Mouse (Mus musculus): ENCODE measurements around the gene Pde4d. TPM values are rescaled to one million over a fixed set of nuclear protein-coding genes. Genes with fewer than 3 reads are reported as not detected.

The Pde4d gene
- polyA plus RNA-seq, 1 experiment from 2014 or later = 8.7 TPM

GRCm38 (mm10) chr13:109864311-109864710 lies 1414.6 kb downstream of the Pde4d start:
- 90% methylated on average over 6 of the region's 6 CpGs for WGBS

DNA sequence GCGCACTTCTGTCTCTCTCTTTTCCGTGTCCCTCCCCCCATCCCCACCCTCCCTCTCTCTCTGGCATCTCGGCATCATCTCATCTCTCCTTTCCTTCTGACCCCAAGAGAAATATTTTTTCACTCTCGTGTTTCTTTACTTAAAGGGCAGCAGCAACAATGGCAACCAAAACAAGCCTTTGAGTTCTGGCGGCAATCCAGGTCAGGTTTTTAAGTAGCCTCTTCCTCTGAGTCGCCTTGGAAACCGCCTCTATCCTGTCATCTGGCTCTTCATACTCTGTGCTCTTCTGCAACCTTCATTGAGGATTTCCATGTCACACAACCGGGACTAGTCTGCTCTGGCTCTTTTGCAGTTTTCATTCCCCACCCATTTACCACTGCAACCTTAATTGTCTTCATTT lies 1430.6 kb downstream of the Pde4d start:
- 64% methylated on average over 8 of the region's 8 CpGs for WGBS
- Histone ChIP-seq H3K4me1 (ENCODE audit: control insufficient read depth, insufficient read depth, low read length) (no peaks in the 10 kb centered on the region), H3K4me2 (no peak overlapping the region), H3K4me3 (ENCODE audit: low read depth, low read length) (no peak overlapping the region), H3K9ac (ENCODE audit: low read length) (no peak overlapping the region), H3K27ac (ENCODE audit: low read depth, low read length) (no peak overlapping the region), H3K9me3 (ENCODE audit: control insufficient read depth, low read length) (no peaks in the 10 kb centered on the region), H3K27me3 (ENCODE audit: control insufficient read depth, insufficient read depth, low read length) (no peaks in the 10 kb centered on the region), H3K36me3 (ENCODE audit: control insufficient read depth, insufficient read depth, low read length) (no peaks in the 10 kb centered on the region)
- ATAC-seq (ENCODE audit: low FRiP score) (no peak), DNase-seq (ENCODE audit: low spot score, missing footprints) (no peak)

More at GRCm38 (mm10) chr13:109864311-109864710, 1414.6 kb downstream of the Pde4d start:
- H3K4me2 ChIP-seq = no peak overlapping the region
- H3K27me3 ChIP-seq (ENCODE audit: control insufficient read depth, insufficient read depth, low read length) = no peaks in the 10 kb centered on the region
- no peaks in the 10 kb centered on the region for H3K9me3 ChIP-seq (ENCODE audit: control insufficient read depth, low read length)
- no peak overlapping the region for H3K4me3 ChIP-seq (ENCODE audit: low read depth, low read length)
- H3K27ac ChIP-seq (ENCODE audit: low read depth, low read length) = no peak overlapping the region
- H3K36me3 ChIP-seq (ENCODE audit: control insufficient read depth, insufficient read depth, low read length) = no peaks in the 10 kb centered on the region
- H3K9ac ChIP-seq (ENCODE audit: low read length) = no peak overlapping the region
- H3K4me1 ChIP-seq (ENCODE audit: control insufficient read depth, insufficient read depth, low read length) = no peaks in the 10 kb centered on the region
- DNase-seq (ENCODE audit: low spot score, missing footprints) (no peak), ATAC-seq (ENCODE audit: low FRiP score) (no peak)

DNA sequence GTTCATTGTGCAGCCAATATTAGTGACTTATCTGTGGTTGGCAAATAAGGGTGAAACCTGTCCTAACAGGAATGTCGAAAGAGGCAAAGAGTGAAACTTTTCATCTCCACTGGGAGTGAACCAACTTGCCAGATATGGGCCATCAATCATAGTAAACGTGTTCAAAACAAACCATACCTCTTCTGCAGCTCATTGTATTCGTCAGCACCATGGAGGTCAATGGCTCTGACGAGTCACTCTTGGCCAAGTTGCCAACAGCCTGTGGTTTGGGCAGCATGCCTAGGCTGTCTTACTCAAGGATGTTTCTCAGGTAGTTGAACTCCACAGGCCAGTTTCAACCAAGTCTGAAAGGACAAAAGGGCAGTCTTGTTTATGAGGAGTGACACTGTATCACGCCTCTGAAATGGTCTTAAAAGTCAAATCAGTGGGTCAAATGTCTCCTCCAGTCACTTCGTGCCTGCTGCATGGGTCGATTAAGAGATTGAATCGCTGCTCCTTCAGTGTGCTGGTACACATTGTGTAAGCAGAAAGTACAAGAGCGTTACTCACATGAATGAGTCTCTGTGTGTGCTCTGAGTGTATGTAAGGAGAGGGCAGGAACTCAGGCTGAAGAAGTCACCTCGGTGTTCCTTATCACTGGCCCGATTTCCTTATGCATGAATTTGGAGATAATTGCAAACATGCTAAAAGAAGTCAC lies 1431.6 kb downstream of the Pde4d start:
- Histone ChIP-seq H3K4me3 (ENCODE audit: low read depth, low read length) (no peak overlapping the region), H3K4me1 (ENCODE audit: control insufficient read depth, insufficient read depth, low read length) (no peaks in the 10 kb centered on the region), H3K9me3 (ENCODE audit: control insufficient read depth, low read length) (no peaks in the 10 kb centered on the region), H3K9ac (ENCODE audit: low read length) (no peak overlapping the region), H3K27me3 (ENCODE audit: control insufficient read depth, insufficient read depth, low read length) (no peaks in the 10 kb centered on the region), H3K27ac (ENCODE audit: low read depth, low read length) (no peak overlapping the region), H3K4me2 (no peak overlapping the region), H3K36me3 (ENCODE audit: control insufficient read depth, insufficient read depth, low read length) (no peaks in the 10 kb centered on the region)
- WGBS = 87% methylated on average over 11 of the region's 11 CpGs
- ATAC-seq (ENCODE audit: low FRiP score) (no peak), DNase-seq (ENCODE audit: low spot score, missing footprints) (no peak)

DNA sequence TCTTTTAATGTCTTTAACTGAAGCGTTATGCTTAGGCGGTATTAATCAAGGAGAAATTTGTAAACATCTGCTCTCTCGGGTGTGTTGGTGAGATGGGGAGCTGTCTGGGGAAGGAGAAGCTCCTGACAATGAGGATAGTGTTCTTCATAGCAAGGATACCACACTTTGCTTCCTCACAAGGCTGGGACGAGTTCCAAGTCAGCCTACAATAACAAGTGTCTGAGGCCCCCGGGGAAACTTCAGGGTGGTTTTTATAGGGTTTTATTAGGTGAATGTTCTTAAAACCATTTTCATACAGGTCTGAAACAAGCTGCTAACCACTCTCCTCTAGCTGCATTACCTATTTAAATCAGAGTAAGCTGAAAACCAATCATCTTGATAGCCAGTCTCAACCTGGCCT lies 1433.9 kb downstream of the Pde4d start:
- Histone ChIP-seq H3K4me3 (ENCODE audit: low read depth, low read length) (no peak overlapping the region), H3K4me2 (no peak overlapping the region), H3K9ac (ENCODE audit: low read length) (no peak overlapping the region), H3K9me3 (ENCODE audit: control insufficient read depth, low read length) (no peaks in the 10 kb centered on the region), H3K36me3 (ENCODE audit: control insufficient read depth, insufficient read depth, low read length) (no peaks in the 10 kb centered on the region), H3K4me1 (ENCODE audit: control insufficient read depth, insufficient read depth, low read length) (no peaks in the 10 kb centered on the region), H3K27me3 (ENCODE audit: control insufficient read depth, insufficient read depth, low read length) (no peaks in the 10 kb centered on the region), H3K27ac (ENCODE audit: low read depth, low read length) (no peak overlapping the region)
- WGBS = 88% methylated on average over 5 of the region's 5 CpGs
- DNase-seq (ENCODE audit: low spot score, missing footprints) = no peak
- ATAC-seq (ENCODE audit: low FRiP score) = no peak

DNA sequence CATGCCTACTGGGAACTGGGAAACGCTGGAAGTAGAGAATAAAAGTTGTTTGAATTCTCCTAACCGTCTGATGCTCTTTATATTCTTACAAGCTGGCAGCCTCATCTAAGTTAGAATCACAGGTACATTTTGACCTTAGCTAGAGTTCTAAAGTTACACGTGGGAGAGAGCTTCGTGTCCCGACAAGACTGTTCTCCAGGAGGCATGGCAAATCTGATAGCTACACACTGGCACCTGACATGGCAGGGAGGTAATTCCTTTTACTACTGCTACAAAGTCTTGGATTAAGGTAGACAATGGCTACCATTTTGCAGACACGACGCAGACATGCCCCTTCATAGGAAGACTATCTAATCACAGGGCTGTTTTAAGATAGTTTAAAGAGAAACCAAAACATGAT lies 1435.1 kb downstream of the Pde4d start:
- H3K4me1 ChIP-seq (ENCODE audit: control insufficient read depth, insufficient read depth, low read length) = no peaks in the 10 kb centered on the region
- no peak for DNase-seq (ENCODE audit: low spot score, missing footprints)
- WGBS = 91% methylated on average over 7 of the region's 7 CpGs
- no peaks in the 10 kb centered on the region for H3K9me3 ChIP-seq (ENCODE audit: control insufficient read depth, low read length)
- H3K36me3 ChIP-seq (ENCODE audit: control insufficient read depth, insufficient read depth, low read length) = no peaks in the 10 kb centered on the region
- ATAC-seq (ENCODE audit: low FRiP score) = no peak
- H3K4me2 ChIP-seq = no peak overlapping the region
- H3K9ac ChIP-seq (ENCODE audit: low read length) = no peak overlapping the region
- no peak overlapping the region for H3K27ac ChIP-seq (ENCODE audit: low read depth, low read length)
- H3K4me3 ChIP-seq (ENCODE audit: low read depth, low read length) = no peak overlapping the region
- H3K27me3 ChIP-seq (ENCODE audit: control insufficient read depth, insufficient read depth, low read length) = no peaks in the 10 kb centered on the region

- WGBS = 85% methylated on average over 4 of the region's 4 CpGs
- no peak overlapping the region for H3K4me3 ChIP-seq (ENCODE audit: low read depth, low read length)
Measured at GRCm38 (mm10) chr13:109888293-109888692, 1438.5 kb downstream of the Pde4d start.

GRCm38 (mm10) chr13:109891194-109891909 lies 1441.6 kb downstream of the Pde4d start:
- Histone ChIP-seq H3K36me3 (ENCODE audit: control insufficient read depth, insufficient read depth, low read length) (no peaks in the 10 kb centered on the region), H3K4me3 (ENCODE audit: low read depth, low read length) (no peak overlapping the region), H3K4me1 (ENCODE audit: control insufficient read depth, insufficient read depth, low read length) (no peaks in the 10 kb centered on the region), H3K27me3 (ENCODE audit: control insufficient read depth, insufficient read depth, low read length) (no peaks in the 10 kb centered on the region), H3K9ac (ENCODE audit: low read length) (no peak overlapping the region), H3K4me2 (no peak overlapping the region), H3K27ac (ENCODE audit: low read depth, low read length) (no peak overlapping the region), H3K9me3 (ENCODE audit: control insufficient read depth, low read length) (no peaks in the 10 kb centered on the region)
- 80% methylated on average over 6 of the region's 6 CpGs for WGBS
- ATAC-seq (ENCODE audit: low FRiP score) = no peak
- no peak for DNase-seq (ENCODE audit: low spot score, missing footprints)

More at GRCm38 (mm10) chr13:109888293-109888692, 1438.5 kb downstream of the Pde4d start:
- Histone ChIP-seq H3K9me3 (ENCODE audit: control insufficient read depth, low read length) (no peaks in the 10 kb centered on the region), H3K36me3 (ENCODE audit: control insufficient read depth, insufficient read depth, low read length) (no peaks in the 10 kb centered on the region), H3K4me2 (no peak overlapping the region), H3K27me3 (ENCODE audit: control insufficient read depth, insufficient read depth, low read length) (no peaks in the 10 kb centered on the region), H3K9ac (ENCODE audit: low read length) (no peak overlapping the region), H3K27ac (ENCODE audit: low read depth, low read length) (no peak overlapping the region), H3K4me1 (ENCODE audit: control insufficient read depth, insufficient read depth, low read length) (no peaks in the 10 kb centered on the region)
- ATAC-seq (ENCODE audit: low FRiP score) (no peak), DNase-seq (ENCODE audit: low spot score, missing footprints) (peak; percentile 54)

DNA sequence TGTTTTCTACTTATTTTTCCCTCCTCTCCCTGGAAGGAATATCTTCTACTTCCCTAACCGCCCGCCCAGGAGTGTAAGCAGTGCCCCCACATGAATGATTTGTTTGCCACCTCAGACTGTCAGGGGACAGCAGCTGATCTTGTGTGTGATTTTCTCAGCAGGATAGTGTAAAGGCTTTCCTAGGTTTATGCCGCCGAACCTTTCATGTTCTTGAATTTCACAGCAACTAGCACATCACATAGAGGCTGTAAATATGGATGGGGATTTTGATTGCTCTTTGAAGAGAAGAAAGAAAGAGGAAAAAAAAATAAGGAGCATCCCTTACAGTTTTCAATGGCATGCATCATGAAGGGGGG lies 1442.1 kb downstream of the Pde4d start:
- H3K27ac ChIP-seq (ENCODE audit: low read depth, low read length) = no peak overlapping the region
- ATAC-seq (ENCODE audit: low FRiP score) = no peak
- no peaks in the 10 kb centered on the region for H3K27me3 ChIP-seq (ENCODE audit: control insufficient read depth, insufficient read depth, low read length)
- H3K9me3 ChIP-seq (ENCODE audit: control insufficient read depth, low read length) = no peaks in the 10 kb centered on the region
- H3K4me1 ChIP-seq (ENCODE audit: control insufficient read depth, insufficient read depth, low read length) = no peaks in the 10 kb centered on the region
- WGBS = 84% methylated on average over 4 of the region's 4 CpGs
- H3K4me3 ChIP-seq (ENCODE audit: low read depth, low read length) = no peak overlapping the region
- no peak overlapping the region for H3K9ac ChIP-seq (ENCODE audit: low read length)
- H3K4me2 ChIP-seq = no peak overlapping the region
- H3K36me3 ChIP-seq (ENCODE audit: control insufficient read depth, insufficient read depth, low read length) = no peaks in the 10 kb centered on the region
- DNase-seq (ENCODE audit: low spot score, missing footprints) = peak; percentile 65

All from midbrain, embryonic 11.5 days (tissue).